8 mouse cellular contexts compared by ENCODE assay signal in genomic region chr8:69716403-69717231, GRCm38 (mm10). TPM values are rescaled to one million over a fixed set of nuclear protein-coding genes. Genes with fewer than 3 reads are reported as not detected.
DNase-seq lines count a peak whose midpoint lies in the region; ATAC-seq lines count a peak whose summit lies in the region.

No protein-coding gene starts in this region.

- peak overlapping the region; percentile 93 for H3K4me3 ChIP-seq in hindbrain, embryonic 12.5 days

- ATAC-seq in hindbrain, embryonic 12.5 days (ENCODE audit: low FRiP score): peak; percentile 100

- peaks cover 14% of the 10 kb centered on the region for H3K4me1 ChIP-seq in hindbrain, embryonic 12.5 days

- peak overlapping the region; percentile 96 for H3K9ac ChIP-seq in hindbrain, embryonic 12.5 days

- H3K27ac ChIP-seq in hindbrain, embryonic 12.5 days: peak overlapping the region; percentile 100

- 0 out of 2 replicates have a peak, but pooled peaks cover 5% of the 10 kb centered on the region for H3K36me3 ChIP-seq in hindbrain, embryonic 12.5 days

- H3K4me2 ChIP-seq in hindbrain, embryonic 12.5 days (replicated peaks): peak overlapping the region; percentile 52

- H3K27me3 ChIP-seq in hindbrain, embryonic 12.5 days: no peaks in the 10 kb centered on the region

- under 1% methylated on average over 48 of the region's 52 CpGs for WGBS in hindbrain, embryonic 12.5 days

- H3K9me3 ChIP-seq in hindbrain, embryonic 12.5 days (replicated peaks): no peaks in the 10 kb centered on the region

- peak; percentile 97 for DNase-seq in NIH3T3 (ENCODE audit: low read depth)
- peak; percentile 97 for DNase-seq in cerebellum, postnatal 10 days
- peak; percentile 95 to 99 for DNase-seq in frontal cortex, postnatal 10 days (ENCODE audit: low spot score in 2 of 2)
- peak; percentile 91 to 99 for DNase-seq in layer of hippocampus, postnatal 14 days (ENCODE audit: low spot score in 2 of 2)
- peak; percentile 96 for DNase-seq in lung, postnatal 14 days
- peak; percentile 98 for DNase-seq in retina, adult 2 months (ENCODE audit: low read depth, low spot score)
- DNase-seq in thymus, postnatal 36 days: peak; percentile 90 to 94

RNA-seq across cellular contexts. Expression of gene Zfp869, which starts 6.1 kb away (rescaled TPM):
- polyA plus RNA-seq in hindbrain, embryonic 12.5 days (2016; fragmentation: Nextera tagmentation; extraction: Ambion mirVana): 28.5 and 31.6 TPM in 2 replicates
- 10 to 100 TPM; 14.8 to 16.3 TPM for total RNA-seq in layer of hippocampus, postnatal 14 days (2021)

RNA-seq across cellular contexts. Expression of gene Zfp963, which starts 33.2 kb away (rescaled TPM):
- 6.6 and 7.3 TPM in 2 replicates for polyA plus RNA-seq in hindbrain, embryonic 12.5 days (2016; fragmentation: Nextera tagmentation; extraction: Ambion mirVana)
- total RNA-seq in layer of hippocampus, postnatal 14 days (2021): 1 to 10 TPM; 4.1 to 5.2 TPM

RNA-seq across cellular contexts. Expression of gene Gm20422, which starts 58.1 kb away (rescaled TPM):
- 1.2 TPM in 1 of 2 replicates, not detected in the other for polyA plus RNA-seq in hindbrain, embryonic 12.5 days (2016; fragmentation: Nextera tagmentation; extraction: Ambion mirVana)
- total RNA-seq in layer of hippocampus, postnatal 14 days (2021): 1 to 10 TPM in 1 of 2 experiments, under 1 TPM in 1; 0.81 to 1.8 TPM

Comparison
In these comparisons a context has a peak if more than half of its experiments do, and no peak if none do; other contexts are left out.
1. Peak in every context shown above with its lines: DNase-seq, ATAC-seq, H3K4me3 ChIP-seq and H3K27ac ChIP-seq.